Mouse (Mus musculus) liver, adult 2 months (tissue): ENCODE data around the gene F12. TPM values are rescaled to one million over a fixed set of nuclear protein-coding genes. Genes with fewer than 3 reads are reported as not detected.

ENCODE experiments used
- DNase-seq: peaks from one replicate; pipeline ENCODE4 v3.0.0-alpha.2; 2011; ENCODE audit warnings: low read depth, low spot score; ENCODE audit errors: extremely low read depth
- H3K27ac ChIP-seq: fragments of 200-500 bp; replicated peaks from 2 replicates; pipeline ENCODE4 v1.5.1; 2012; ENCODE audit warnings: low read depth, mild to moderate bottlenecking, control low read depth, inconsistent platforms, low read length; ENCODE audit not compliant: insufficient read depth
- H3K27me3 ChIP-seq: fragments of 200-500 bp; 2 replicates; pipeline ENCODE4 v1.6.1; 2012; ENCODE audit warnings: mild to moderate bottlenecking, moderate library complexity, low read length, inconsistent platforms; ENCODE audit not compliant: control insufficient read depth, insufficient read depth
- H3K36me3 ChIP-seq: fragments of 200-500 bp; 2 replicates; pipeline ENCODE4 v1.6.1; 2012; ENCODE audit warnings: low read length, inconsistent platforms; ENCODE audit not compliant: control insufficient read depth, insufficient read depth
- H3K4me1 ChIP-seq: fragments of 200-500 bp; 2 replicates; pipeline ENCODE4 v1.6.1; 2011; ENCODE audit warnings: low read length; ENCODE audit not compliant: control insufficient read depth, insufficient read depth
- H3K4me3 ChIP-seq: fragments of 200-500 bp; 2 replicates; pipeline ENCODE4 v1.5.1; 2011; ENCODE audit warnings: low read depth, mild to moderate bottlenecking, control low read depth, low read length, moderate library complexity; ENCODE audit not compliant: insufficient read depth
- H3K79me2 ChIP-seq: fragments of 200-500 bp; 2 replicates; pipeline ENCODE4 v1.6.1; 2012; ENCODE audit warnings: inconsistent platforms, mild to moderate bottlenecking, low read length, moderate library complexity; ENCODE audit not compliant: control insufficient read depth, insufficient read depth
- H3K9ac ChIP-seq: fragments of 200-500 bp; 2 replicates; pipeline ENCODE4 v1.6.1; 2012; ENCODE audit warnings: low read depth, mild to moderate bottlenecking, control low read depth, inconsistent platforms, low read length
- CTCF ChIP-seq: fragments of 200-500 bp; IDR thresholded peaks from 2 replicates; pipeline ENCODE4 v1.5.1; 2011; ENCODE audit warnings: low read depth, low read length, control low read depth
- POLR2A ChIP-seq: fragments of 200-500 bp; IDR thresholded peaks from 2 replicates; pipeline ENCODE4 v1.6.1; 2011; ENCODE audit warnings: low read length, control low read depth; ENCODE audit not compliant: insufficient read depth; ENCODE audit errors: extremely low read depth
- WGBS: fragments of 180-500 bp; shearing (Covaris S2); methylation state at CpG from one replicate; pipeline ENCODE4 v1.1.7; 2018; 5-methylcytosine and 5-hydroxymethylcytosine counted together
- polyA plus RNA-seq: library from polyadenylated mRNA; depleted of rRNA; stranded (reverse); fragments of >200 nt; gene quantifications from 2 replicates; pipeline ENCODE4 v1.2.3, GENCODE M21; 2012
- total RNA-seq: library from RNA; depleted of rRNA; stranded (reverse); fragments of >200 nt; gene quantifications from 2 replicates; pipeline ENCODE4 v1.2.3, GENCODE M21; 2014

The F12 gene
- total and polyA plus RNA-seq, 2 experiments = 391 to 798 TPM

DNA sequence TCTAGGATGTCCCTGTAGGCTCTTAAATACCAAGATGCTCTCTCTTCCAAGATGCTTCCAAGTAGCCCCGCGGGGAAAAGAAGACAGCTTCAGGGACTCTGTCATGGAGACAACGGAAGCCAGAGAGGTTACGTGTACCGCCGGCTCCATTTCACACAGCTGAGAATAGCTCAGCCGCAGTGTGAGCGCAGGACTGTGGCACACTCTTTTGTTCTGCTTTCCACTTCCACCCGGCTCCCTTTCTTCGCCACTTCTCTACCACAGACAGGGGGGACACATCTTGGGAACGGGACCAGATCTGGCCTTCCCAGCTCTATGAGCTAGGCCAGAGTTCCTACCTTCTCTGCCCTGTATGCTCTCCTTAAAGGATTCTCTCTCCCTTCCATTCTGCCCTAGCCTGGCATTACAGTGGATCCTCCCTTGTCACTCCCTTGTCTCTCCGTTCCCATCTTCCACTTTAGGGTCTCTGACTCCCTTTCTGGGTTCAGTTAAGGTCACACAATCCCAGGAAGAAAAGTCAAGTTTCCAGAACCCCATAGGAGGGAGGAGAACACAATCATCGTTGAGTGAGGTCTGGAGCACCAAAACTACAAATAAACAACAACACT lies 20.7 kb downstream of the F12 start:
- no peak for DNase-seq
- no peaks in the 10 kb centered on the region for H3K79me2 ChIP-seq
- no peak for TF ChIP-seq POLR2A
- TF ChIP-seq CTCF = no peak
- H3K4me1 ChIP-seq = no peaks in the 10 kb centered on the region
- no peak overlapping the region for H3K4me3 ChIP-seq
- WGBS = 64% methylated on average over 13 of the region's 13 CpGs
- H3K27me3 ChIP-seq = no peaks in the 10 kb centered on the region
- no peaks in the 10 kb centered on the region for H3K36me3 ChIP-seq
- no peak overlapping the region for H3K9ac ChIP-seq
- no peak overlapping the region for H3K27ac ChIP-seq

DNA sequence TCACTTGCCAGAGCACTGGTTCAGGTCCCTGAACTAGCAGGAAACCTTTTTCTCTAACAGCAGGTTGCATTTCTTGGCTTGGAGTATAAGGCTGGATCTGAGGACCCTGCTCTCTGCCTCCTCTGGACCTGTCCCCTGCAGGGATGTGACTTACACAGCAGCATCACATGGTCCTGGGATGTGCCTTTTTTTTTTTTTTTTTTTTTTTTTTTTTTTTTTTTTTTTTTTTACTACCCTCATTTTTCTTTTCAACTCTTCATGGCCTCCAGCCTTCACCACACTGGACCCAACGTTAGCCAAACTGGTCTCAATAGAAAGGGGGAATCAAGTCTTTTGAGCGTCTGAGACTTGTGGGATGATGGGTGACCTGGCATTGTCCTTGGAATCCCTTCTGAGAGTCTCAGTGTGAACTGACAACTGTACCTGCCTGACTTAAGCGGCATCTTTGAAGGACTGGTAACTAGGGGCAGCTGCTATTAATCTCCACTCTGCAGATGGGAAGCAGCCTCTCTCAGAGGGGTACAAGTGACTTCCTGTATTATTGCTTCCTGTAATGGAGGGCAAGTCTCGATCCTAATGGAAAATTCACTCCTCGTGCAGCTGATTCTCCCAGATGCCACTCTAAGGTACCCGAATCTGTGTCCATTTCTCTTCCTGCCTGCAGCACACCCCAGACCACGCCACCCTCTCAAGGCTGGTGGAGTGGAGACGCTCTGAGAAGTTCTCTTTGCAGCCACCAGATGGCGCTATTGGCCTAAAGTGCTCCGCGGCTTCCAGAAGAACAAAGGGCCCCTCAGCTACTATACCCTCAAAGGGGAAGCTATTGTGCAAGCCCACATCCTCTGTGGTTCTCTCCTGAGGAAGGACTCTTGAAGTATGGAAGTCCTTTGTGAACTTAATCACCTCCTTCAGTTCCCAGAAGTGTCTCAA lies 21.5 kb downstream of the F12 start:
- Histone ChIP-seq H3K36me3 (no peaks in the 10 kb centered on the region), H3K79me2 (no peaks in the 10 kb centered on the region), H3K27me3 (no peaks in the 10 kb centered on the region), H3K4me1 (no peaks in the 10 kb centered on the region), H3K9ac (no peak overlapping the region), H3K4me3 (no peak overlapping the region), H3K27ac (no peak overlapping the region)
- DNase-seq = peak; percentile 36
- peak; percentile 91 for TF ChIP-seq CTCF
- TF ChIP-seq POLR2A = no peak
- WGBS = 11% methylated on average over 11 of the region's 11 CpGs

GRCm38 (mm10) chr13:55403935-55404852 lies 22.4 kb downstream of the F12 start:
- 76% methylated on average over 15 of the region's 15 CpGs for WGBS
- Histone ChIP-seq H3K9ac (no peak overlapping the region), H3K4me3 (no peak overlapping the region), H3K27me3 (no peaks in the 10 kb centered on the region), H3K4me1 (no peaks in the 10 kb centered on the region), H3K36me3 (no peaks in the 10 kb centered on the region), H3K27ac (no peak overlapping the region), H3K79me2 (no peaks in the 10 kb centered on the region)
- TF ChIP-seq CTCF (no peak), POLR2A (no peak)
- no peak for DNase-seq

DNA sequence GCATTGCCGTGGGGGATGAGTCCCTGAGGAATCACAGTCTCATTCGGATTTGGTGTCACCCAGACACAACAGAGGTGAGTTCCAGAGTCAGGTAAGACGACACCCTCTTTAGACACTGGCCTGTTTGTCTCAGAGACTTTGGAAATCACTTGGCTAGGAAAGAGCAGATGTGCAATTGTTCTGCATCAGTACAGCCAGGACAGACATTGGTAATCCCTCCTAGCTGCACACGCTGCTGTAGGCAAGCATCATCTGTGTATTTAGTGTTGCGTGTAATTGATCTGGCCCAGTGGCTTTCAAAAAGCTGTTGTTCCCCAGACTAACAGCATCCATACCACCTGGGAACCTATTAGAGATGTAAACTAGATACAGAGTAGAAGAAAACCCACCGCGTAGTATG lies 23.3 kb downstream of the F12 start:
- Histone ChIP-seq H3K79me2 (no peaks in the 10 kb centered on the region), H3K27me3 (no peaks in the 10 kb centered on the region), H3K4me3 (no peak overlapping the region), H3K27ac (no peak overlapping the region), H3K4me1 (no peaks in the 10 kb centered on the region), H3K9ac (no peak overlapping the region), H3K36me3 (no peaks in the 10 kb centered on the region)
- no peak for TF ChIP-seq POLR2A
- no peak for TF ChIP-seq CTCF
- 83% methylated on average over 7 of the region's 7 CpGs for WGBS
- DNase-seq = no peak

DNA sequence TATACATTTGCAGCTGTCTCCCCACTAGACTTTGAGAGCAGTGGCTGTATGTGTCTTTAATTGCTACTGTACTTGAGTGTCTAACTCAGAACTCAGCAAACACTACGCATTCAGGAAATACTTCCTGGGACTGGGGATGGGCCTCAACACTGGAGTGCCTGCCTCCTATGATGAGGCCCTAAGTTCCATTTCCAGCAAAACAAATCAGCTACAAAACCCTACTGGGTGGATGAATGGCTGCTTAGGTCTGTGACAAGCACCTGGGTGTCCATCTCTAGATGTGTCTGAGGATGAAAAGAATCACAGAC lies 26.6 kb downstream of the F12 start:
- WGBS = 79% methylated on average over 1 of the region's 1 CpGs
- H3K36me3 ChIP-seq = no peaks in the 10 kb centered on the region
- no peak overlapping the region for H3K27ac ChIP-seq
- no peak for DNase-seq
- no peaks in the 10 kb centered on the region for H3K79me2 ChIP-seq
- H3K9ac ChIP-seq = no peak overlapping the region
- no peaks in the 10 kb centered on the region for H3K4me1 ChIP-seq
- H3K27me3 ChIP-seq = no peaks in the 10 kb centered on the region
- TF ChIP-seq CTCF = no peak
- TF ChIP-seq POLR2A = no peak
- H3K4me3 ChIP-seq = no peak overlapping the region
